Mouse (Mus musculus) erythroblast, embryonic 14.5 days (primary cell): ENCODE results near the gene Rfx3.

Experiments
- GATA1 ChIP-seq: IDR thresholded peaks from 2 replicates; pipeline ENCODE4 v1.6.1; 2012; ENCODE audit warnings: low read length, inconsistent platforms, mixed read lengths
- TAL1 ChIP-seq: IDR thresholded peaks from 3 replicates; pipeline ENCODE4 v1.6.1; 2012; ENCODE audit warnings: low read length, inconsistent platforms, mixed read lengths

GRCm38 (mm10) chr19:27747301-27747700, 263.7 kb downstream of the Rfx3 start:
- TF ChIP-seq GATA1 (no peak), TAL1 (no peak)
